Mouse (Mus musculus) limb, embryonic 10.5 days (tissue): Measurements from ENCODE around the gene Tchp. TPM values are rescaled to one million over a fixed set of nuclear protein-coding genes. Genes with fewer than 3 reads are reported as not detected.

Experiments used
- DNase-seq: peaks from one replicate; pipeline ENCODE4 v3.0.0-alpha.2; 2017; ENCODE audit warnings: low spot score
- H3K27ac ChIP-seq: fragments of 300-500 bp; sonication (generic); 2 replicates; pipeline ENCODE4 v1.5.1; 2016; ENCODE audit warnings: mild to moderate bottlenecking
- H3K27me3 ChIP-seq: fragments of 300-500 bp; sonication (generic); 2 replicates; pipeline ENCODE4 v1.6.1; 2016; ENCODE audit warnings: low read depth, mild to moderate bottlenecking; ENCODE audit not compliant: poor library complexity, severe bottlenecking
- H3K36me3 ChIP-seq: fragments of 300-500 bp; sonication (generic); 2 replicates; pipeline ENCODE4 v1.6.1; 2016; ENCODE audit warnings: mild to moderate bottlenecking, moderate library complexity
- H3K4me1 ChIP-seq: fragments of 300-500 bp; sonication (generic); 2 replicates; pipeline ENCODE4 v1.6.1; 2016
- H3K4me3 ChIP-seq: fragments of 300-500 bp; sonication (generic); 2 replicates; pipeline ENCODE4 v1.5.1; 2016; ENCODE audit warnings: mild to moderate bottlenecking, moderate library complexity
- H3K9me3 ChIP-seq: fragments of 300-500 bp; sonication (generic); replicated peaks from 2 replicates; pipeline ENCODE4 v1.6.1; 2016; ENCODE audit warnings: mild to moderate bottlenecking
- WGBS: fragments of 180-500 bp; shearing (Covaris S2); methylation state at CpG from one replicate; pipeline ENCODE4 v1.1.7; 2016; 5-methylcytosine and 5-hydroxymethylcytosine counted together
- polyA plus RNA-seq: library from polyadenylated mRNA; unstranded; fragments of >200 nt; fragmentation: Nextera tagmentation; extraction: Ambion mirVana; gene quantifications from 2 replicates; pipeline ENCODE4 v1.2.1, GENCODE M21; 2016

Gene Tchp
- polyA plus RNA-seq, 1 experiment from 2014 or later = 22.0 TPM

GRCm38 (mm10) chr5:114731498-114731897 lies 23.9 kb downstream of the Tchp start:
- WGBS = 74% methylated on average over 6 of the region's 6 CpGs

GRCm38 (mm10) chr5:114731969-114732368 lies 24.4 kb downstream of the Tchp start:
- H3K4me3 ChIP-seq = no peak overlapping the region
- H3K36me3 ChIP-seq = peaks cover 93% of the 10 kb centered on the region
- no peaks in the 10 kb centered on the region for H3K27me3 ChIP-seq
- H3K4me1 ChIP-seq = peaks cover 12% of the 10 kb centered on the region
- no peaks in the 10 kb centered on the region for H3K9me3 ChIP-seq
- no peak for DNase-seq
- 93% methylated on average over 15 of the region's 15 CpGs for WGBS
- no peak overlapping the region for H3K27ac ChIP-seq

More at GRCm38 (mm10) chr5:114731498-114731897, 23.9 kb downstream of the Tchp start:
- H3K4me3 ChIP-seq = no peak overlapping the region
- no peaks in the 10 kb centered on the region for H3K9me3 ChIP-seq
- peaks cover 88% of the 10 kb centered on the region for H3K36me3 ChIP-seq
- DNase-seq = no peak
- H3K4me1 ChIP-seq = peaks cover 12% of the 10 kb centered on the region
- no peaks in the 10 kb centered on the region for H3K27me3 ChIP-seq
- H3K27ac ChIP-seq = no peak overlapping the region

- Histone ChIP-seq H3K36me3 (peaks cover 94% of the 10 kb centered on the region), H3K27ac (no peak overlapping the region), H3K4me3 (no peak overlapping the region), H3K27me3 (no peaks in the 10 kb centered on the region), H3K4me1 (peaks cover 12% of the 10 kb centered on the region), H3K9me3 (no peaks in the 10 kb centered on the region)
- DNase-seq = no peak
- 95% methylated on average over 15 of the region's 15 CpGs for WGBS
These were observed 26.0 kb downstream of the Tchp start for GRCm38 (mm10) chr5:114733606-114734005.

- Histone ChIP-seq H3K9me3 (no peaks in the 10 kb centered on the region), H3K27ac (no peak overlapping the region), H3K36me3 (peaks cover 91% of the 10 kb centered on the region), H3K27me3 (no peaks in the 10 kb centered on the region), H3K4me3 (no peak overlapping the region), H3K4me1 (no peaks in the 10 kb centered on the region)
- no peak for DNase-seq
- WGBS = 90% methylated on average over 21 of the region's 21 CpGs
These were observed 29.7 kb downstream of the Tchp start for GRCm38 (mm10) chr5:114737090-114737887.

GRCm38 (mm10) chr5:114738707-114739241 lies 31.2 kb downstream of the Tchp start:
- no peaks in the 10 kb centered on the region for H3K27me3 ChIP-seq
- no peak for DNase-seq
- H3K27ac ChIP-seq = no peak overlapping the region
- no peaks in the 10 kb centered on the region for H3K9me3 ChIP-seq
- H3K4me3 ChIP-seq = no peak overlapping the region
- WGBS = 91% methylated on average over 12 of the region's 12 CpGs
- H3K36me3 ChIP-seq = peaks cover 93% of the 10 kb centered on the region
- H3K4me1 ChIP-seq = no peaks in the 10 kb centered on the region

- Histone ChIP-seq H3K4me1 (no peaks in the 10 kb centered on the region), H3K4me3 (no peak overlapping the region), H3K9me3 (no peaks in the 10 kb centered on the region), H3K27ac (no peak overlapping the region), H3K27me3 (no peaks in the 10 kb centered on the region), H3K36me3 (peaks cover 96% of the 10 kb centered on the region)
- no peak for DNase-seq
- WGBS = 84% methylated on average over 4 of the region's 4 CpGs
These were observed 33.0 kb downstream of the Tchp start for GRCm38 (mm10) chr5:114740595-114740994.

GRCm38 (mm10) chr5:114742572-114742971 lies 35.0 kb downstream of the Tchp start:
- no peaks in the 10 kb centered on the region for H3K4me1 ChIP-seq
- peaks cover 89% of the 10 kb centered on the region for H3K36me3 ChIP-seq
- 94% methylated on average over 10 of the region's 10 CpGs for WGBS
- H3K9me3 ChIP-seq = no peaks in the 10 kb centered on the region
- no peaks in the 10 kb centered on the region for H3K27me3 ChIP-seq
- no peak overlapping the region for H3K27ac ChIP-seq
- no peak overlapping the region for H3K4me3 ChIP-seq
- DNase-seq = no peak

GRCm38 (mm10) chr5:114742998-114743696 lies 35.6 kb downstream of the Tchp start:
- Histone ChIP-seq H3K4me3 (no peak overlapping the region), H3K36me3 (peaks cover 88% of the 10 kb centered on the region), H3K27ac (no peak overlapping the region), H3K4me1 (no peaks in the 10 kb centered on the region), H3K27me3 (no peaks in the 10 kb centered on the region), H3K9me3 (no peaks in the 10 kb centered on the region)
- DNase-seq = no peak
- WGBS = 92% methylated on average over 13 of the region's 13 CpGs

GRCm38 (mm10) chr5:114743697-114744090 lies 36.1 kb downstream of the Tchp start:
- H3K36me3 ChIP-seq = peaks cover 88% of the 10 kb centered on the region
- no peak overlapping the region for H3K4me3 ChIP-seq
- no peaks in the 10 kb centered on the region for H3K27me3 ChIP-seq
- no peak overlapping the region for H3K27ac ChIP-seq
- H3K9me3 ChIP-seq = no peaks in the 10 kb centered on the region
- no peak for DNase-seq
- WGBS = 95% methylated on average over 8 of the region's 8 CpGs
- H3K4me1 ChIP-seq = no peaks in the 10 kb centered on the region

- DNase-seq = no peak
- no peaks in the 10 kb centered on the region for H3K9me3 ChIP-seq
- peaks cover 84% of the 10 kb centered on the region for H3K36me3 ChIP-seq
- H3K4me1 ChIP-seq = no peaks in the 10 kb centered on the region
- H3K27ac ChIP-seq = no peak overlapping the region
- H3K27me3 ChIP-seq = no peaks in the 10 kb centered on the region
- 90% methylated on average over 5 of the region's 5 CpGs for WGBS
- H3K4me3 ChIP-seq = no peak overlapping the region
These were observed 38.0 kb downstream of the Tchp start for GRCm38 (mm10) chr5:114745581-114745980.

- Histone ChIP-seq H3K27me3 (no peaks in the 10 kb centered on the region), H3K36me3 (peaks cover 86% of the 10 kb centered on the region), H3K4me3 (no peak overlapping the region), H3K4me1 (no peaks in the 10 kb centered on the region), H3K9me3 (no peaks in the 10 kb centered on the region), H3K27ac (no peak overlapping the region)
- no peak for DNase-seq
- WGBS = 93% methylated on average over 4 of the region's 4 CpGs
These were observed 39.3 kb downstream of the Tchp start for GRCm38 (mm10) chr5:114746886-114747285.

GRCm38 (mm10) chr5:114747521-114747920 lies 40.0 kb downstream of the Tchp start:
- no peak overlapping the region for H3K27ac ChIP-seq
- H3K4me3 ChIP-seq = no peak overlapping the region
- no peak for DNase-seq
- H3K36me3 ChIP-seq = peaks cover 86% of the 10 kb centered on the region
- H3K4me1 ChIP-seq = no peaks in the 10 kb centered on the region
- WGBS = 94% methylated on average over 5 of the region's 5 CpGs
- no peaks in the 10 kb centered on the region for H3K9me3 ChIP-seq
- H3K27me3 ChIP-seq = no peaks in the 10 kb centered on the region

GRCm38 (mm10) chr5:114750325-114750724 lies 42.8 kb downstream of the Tchp start:
- 88% methylated on average over 10 of the region's 10 CpGs for WGBS

More at GRCm38 (mm10) chr5:114750325-114750724, 42.8 kb downstream of the Tchp start:
- peaks cover 86% of the 10 kb centered on the region for H3K36me3 ChIP-seq
- H3K27me3 ChIP-seq = no peaks in the 10 kb centered on the region
- DNase-seq = no peak
- H3K4me3 ChIP-seq = no peak overlapping the region
- H3K9me3 ChIP-seq = no peaks in the 10 kb centered on the region
- H3K27ac ChIP-seq = no peak overlapping the region
- H3K4me1 ChIP-seq = no peaks in the 10 kb centered on the region
